Mouse (Mus musculus) megakaryocyte-erythroid progenitor cell, adult 5 weeks (primary cell): Measurements from ENCODE around the gene Ryr1. TPM values are rescaled to one million over a fixed set of nuclear protein-coding genes. Genes with fewer than 3 reads are reported as not detected.

ENCODE experiments used
- polyA plus RNA-seq: library from polyadenylated mRNA; stranded (reverse); fragments of >175 nt; gene quantifications from 2 replicates; pipeline ENCODE4 v1.2.3, GENCODE M21; 2012

Ryr1 gene
- 0.24 and 0.67 TPM in 2 replicates for polyA plus RNA-seq

GRCm38 (mm10) chr7:29124970-29125369, at the start of gene Ryr1:
TSS of gene Ryr1 (minus strand) at chr7:29125179.

DNA sequence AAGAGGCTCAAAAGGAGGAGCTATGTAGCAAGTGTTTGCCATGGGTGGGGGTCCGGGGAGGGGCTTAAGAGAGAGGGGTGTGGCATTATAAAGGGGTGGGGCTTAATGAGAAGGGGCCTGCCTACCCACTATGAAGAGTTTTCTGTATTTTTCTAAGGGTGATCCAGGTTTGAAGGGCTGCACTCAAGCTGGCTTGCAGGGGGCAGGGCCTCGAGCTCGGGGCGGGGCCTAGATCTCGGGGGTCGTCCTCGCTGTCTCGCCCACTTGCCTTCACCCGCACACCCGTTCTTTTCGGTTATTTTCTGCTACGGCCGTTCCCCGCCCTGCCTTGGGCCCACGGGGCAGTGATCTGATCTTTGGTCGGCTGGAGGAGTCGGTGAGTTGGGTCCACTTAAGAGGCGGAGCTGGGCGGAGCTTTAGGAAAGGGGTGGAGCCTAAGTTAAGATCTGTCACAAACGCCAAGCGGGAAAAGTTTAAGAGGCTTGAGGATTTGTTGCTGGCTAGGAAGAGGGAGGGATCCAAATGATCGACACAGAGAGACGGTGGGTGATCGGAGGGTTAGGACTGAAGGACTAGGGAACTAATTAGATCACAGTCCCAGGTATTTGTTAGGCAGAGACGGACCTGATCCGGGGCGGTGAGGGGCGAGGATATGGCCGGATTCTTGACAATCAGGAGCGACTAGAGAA, 45.2 kb upstream of the Ryr1 start, which contains the start of the genes Ggn and Spred3:
TSS of gene Ggn (plus strand) at position 145 of the 689 bp plus-strand sequence.
TSS of gene Spred3 (minus strand) at position 346 of the 689 bp plus-strand sequence.

DNA sequence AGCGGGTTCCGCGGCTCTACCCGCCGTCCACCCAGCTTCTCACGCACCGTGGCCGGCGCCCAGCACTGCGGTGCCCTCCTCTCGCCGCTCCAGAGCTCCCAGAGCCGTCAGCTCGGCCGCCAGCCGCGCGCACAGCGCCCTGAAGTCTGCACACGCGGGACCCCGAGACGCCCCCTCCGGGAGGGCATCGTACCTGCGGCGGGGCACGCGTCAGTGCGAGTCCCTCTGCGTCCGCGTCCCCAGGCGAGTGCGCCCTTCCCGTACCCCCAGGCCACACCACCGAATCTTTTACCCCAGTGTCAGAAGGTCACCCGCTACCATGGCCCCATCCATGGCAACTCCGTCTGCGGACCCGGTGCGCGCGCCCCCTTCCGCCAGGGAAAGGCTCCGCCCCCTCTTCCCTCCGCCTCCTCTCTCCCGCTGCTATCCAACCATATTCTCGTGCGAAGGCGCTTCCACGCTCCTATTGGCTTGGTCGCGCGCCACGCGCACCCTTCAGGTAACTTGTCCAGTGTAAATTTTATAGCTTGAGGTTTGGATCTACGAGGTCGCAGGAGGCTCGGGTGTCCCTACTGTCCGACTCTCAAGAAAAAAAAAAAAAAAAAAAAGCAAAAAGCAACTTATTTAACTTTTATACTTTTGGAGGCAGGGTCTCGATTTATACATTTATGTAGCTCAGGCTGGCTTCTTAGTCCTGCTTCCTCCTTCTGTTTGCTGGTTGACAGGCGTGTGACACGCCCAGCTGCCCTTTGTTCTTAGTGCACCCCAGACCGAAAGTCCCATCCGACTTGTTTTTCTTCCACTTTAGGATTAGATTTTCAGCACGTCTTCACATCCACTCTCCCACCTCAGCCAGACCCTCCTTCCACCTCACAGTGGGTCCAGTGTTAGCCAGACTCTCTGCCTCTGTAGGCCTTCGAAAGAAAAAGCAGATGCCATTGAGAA, 31.1 kb upstream of the Ryr1 start, which contains the start of gene Fam98c:
TSS of gene Fam98c (minus strand) at position 397 of the 945 bp plus-strand sequence.

DNA sequence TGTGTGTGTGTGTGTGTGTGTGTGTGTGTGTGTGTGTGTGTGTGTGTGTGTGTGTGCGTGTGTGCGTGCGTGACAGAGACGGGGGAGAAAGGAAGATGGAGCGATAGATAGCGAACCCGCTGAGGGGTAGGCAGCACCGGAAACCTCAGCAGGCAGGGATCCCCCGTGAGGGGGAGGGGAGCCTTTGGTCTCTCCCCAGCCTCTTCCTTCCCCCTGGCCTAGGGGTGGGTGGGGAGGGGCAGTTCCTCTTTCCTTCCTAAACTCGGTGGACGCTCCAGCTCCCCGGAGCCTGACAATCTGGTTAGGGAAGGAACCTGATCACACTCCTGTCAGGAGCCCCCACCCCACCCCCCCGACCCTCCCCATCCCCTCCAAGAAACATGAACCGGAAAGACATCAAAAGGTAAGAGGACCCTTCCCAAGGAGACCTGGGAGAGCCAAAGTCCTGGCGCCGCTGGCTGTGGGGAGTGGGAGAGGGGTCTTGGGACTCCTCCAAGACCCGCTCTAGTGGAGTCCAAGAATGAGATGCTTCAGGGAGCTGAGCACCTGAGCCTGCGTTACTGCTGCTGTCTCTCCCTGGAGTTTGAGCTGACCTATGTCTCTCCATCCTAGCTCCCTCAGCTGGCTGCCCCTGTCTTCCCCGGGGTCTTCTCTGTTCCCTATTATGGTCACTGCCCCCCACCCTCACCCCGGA, 9.9 kb upstream of the Ryr1 start, which contains the start of gene Rasgrp4:
TSS of gene Rasgrp4 (plus strand) at position 159 of the 694 bp plus-strand sequence.

GRCm38 (mm10) chr7:28981651-28982273, 143.2 kb downstream of the Ryr1 start, which contains the start of the genes Eif3k and Map4k1:
TSS of gene Eif3k (minus strand) at chr7:28981864.
TSS of gene Map4k1 (plus strand) at chr7:28982050.

GRCm38 (mm10) chr7:28961927-28962670, 162.9 kb downstream of the Ryr1 start, which contains the start of gene Actn4:
TSS of gene Actn4 (minus strand) at chr7:28962340.

Other genes with a start within 250 kb of the Ryr1 start
- not detected in 2 replicates for gene Capn12, start 243.8 kb downstream of the Ryr1 start, polyA plus RNA-seq
- gene Actn4, start 162.8 kb downstream of the Ryr1 start, polyA plus RNA-seq: 339 and 350 TPM in 2 replicates
- gene Eif3k, start 143.3 kb downstream of the Ryr1 start, polyA plus RNA-seq: 182 and 191 TPM in 2 replicates
- 292 and 327 TPM in 2 replicates for gene Map4k1, start 143.1 kb downstream of the Ryr1 start, polyA plus RNA-seq
- gene Rasgrp4, start 9.7 kb upstream of the Ryr1 start, polyA plus RNA-seq: 5.7 and 9.4 TPM in 2 replicates
- gene Fam98c, start 31.1 kb upstream of the Ryr1 start, polyA plus RNA-seq: 99.1 and 138 TPM in 2 replicates
- gene Ggn, start 45.0 kb upstream of the Ryr1 start, polyA plus RNA-seq: 9.7 and 10.7 TPM in 2 replicates
- 4.1 and 6.0 TPM in 2 replicates for gene Spred3, start 45.2 kb upstream of the Ryr1 start, polyA plus RNA-seq
- 136 and 148 TPM in 2 replicates for gene Psmd8, start 55.5 kb upstream of the Ryr1 start, polyA plus RNA-seq
- 0.03 TPM in 1 of 2 replicates, not detected in the other for gene Catsperg1, start 88.9 kb upstream of the Ryr1 start, polyA plus RNA-seq
- gene Kcnk6, start 107.3 kb upstream of the Ryr1 start, polyA plus RNA-seq: 6.4 and 11.4 TPM in 2 replicates
- gene Yif1b, start 113.2 kb upstream of the Ryr1 start, polyA plus RNA-seq: 284 and 340 TPM in 2 replicates
- gene 2200002D01Rik, start 123.3 kb upstream of the Ryr1 start, polyA plus RNA-seq: 1.1 and 1.3 TPM in 2 replicates
- 165 and 174 TPM in 2 replicates for gene Spint2, start 156.7 kb upstream of the Ryr1 start, polyA plus RNA-seq
- 0.46 and 1.1 TPM in 2 replicates for gene Ppp1r14a, start 164.1 kb upstream of the Ryr1 start, polyA plus RNA-seq
- 1.1 and 1.6 TPM in 2 replicates for gene Dpf1, start 178.8 kb upstream of the Ryr1 start, polyA plus RNA-seq